Mouse (Mus musculus): ENCODE measurements around the gene Tmigd3. TPM values are rescaled to one million over a fixed set of nuclear protein-coding genes. Genes with fewer than 3 reads are reported as not detected.

Tmigd3 gene
- total RNA-seq, 1 experiment from 2014 or later = 3.4 TPM

- ATAC-seq (replicated peaks; ENCODE audit: insufficient number of reproducible peaks, low FRiP score, low TSS enrichment, poor library complexity, severe bottlenecking) = no peak
Measured at GRCm38 (mm10) chr3:105872579-105872978, 1.9 kb downstream of the Tmigd3 start.

GRCm38 (mm10) chr3:105873451-105874445 is 3.0 kb downstream of the Tmigd3 start:
- ATAC-seq (replicated peaks; ENCODE audit: insufficient number of reproducible peaks, low FRiP score, low TSS enrichment, poor library complexity, severe bottlenecking) = no peak

GRCm38 (mm10) chr3:105876022-105876421 is 5.3 kb downstream of the Tmigd3 start:
- ATAC-seq (replicated peaks; ENCODE audit: insufficient number of reproducible peaks, low FRiP score, low TSS enrichment, poor library complexity, severe bottlenecking) = no peak

- ATAC-seq (replicated peaks; ENCODE audit: insufficient number of reproducible peaks, low FRiP score, low TSS enrichment, poor library complexity, severe bottlenecking) = no peak
Measured at GRCm38 (mm10) chr3:105877252-105877803, 6.6 kb downstream of the Tmigd3 start.

- ATAC-seq (replicated peaks; ENCODE audit: insufficient number of reproducible peaks, low FRiP score, low TSS enrichment, poor library complexity, severe bottlenecking) = peak; percentile 84
Measured at GRCm38 (mm10) chr3:105877919-105878318, 7.2 kb downstream of the Tmigd3 start.

- ATAC-seq (replicated peaks; ENCODE audit: insufficient number of reproducible peaks, low FRiP score, low TSS enrichment, poor library complexity, severe bottlenecking) = no peak
Measured at GRCm38 (mm10) chr3:105878751-105879150, 8.0 kb downstream of the Tmigd3 start.

- ATAC-seq (replicated peaks; ENCODE audit: insufficient number of reproducible peaks, low FRiP score, low TSS enrichment, poor library complexity, severe bottlenecking) = no peak
Measured at GRCm38 (mm10) chr3:105880419-105880818, 9.7 kb downstream of the Tmigd3 start.

GRCm38 (mm10) chr3:105882105-105882504 is 11.4 kb downstream of the Tmigd3 start:
- ATAC-seq (replicated peaks; ENCODE audit: insufficient number of reproducible peaks, low FRiP score, low TSS enrichment, poor library complexity, severe bottlenecking) = no peak

- ATAC-seq (replicated peaks; ENCODE audit: insufficient number of reproducible peaks, low FRiP score, low TSS enrichment, poor library complexity, severe bottlenecking) = no peak
Measured at GRCm38 (mm10) chr3:105883111-105883510, 12.4 kb downstream of the Tmigd3 start.

- ATAC-seq (replicated peaks; ENCODE audit: insufficient number of reproducible peaks, low FRiP score, low TSS enrichment, poor library complexity, severe bottlenecking) = no peak
Measured at GRCm38 (mm10) chr3:105888961-105889360, 18.3 kb downstream of the Tmigd3 start.

GRCm38 (mm10) chr3:105890220-105890619 is 19.5 kb downstream of the Tmigd3 start:
- ATAC-seq (replicated peaks; ENCODE audit: insufficient number of reproducible peaks, low FRiP score, low TSS enrichment, poor library complexity, severe bottlenecking) = no peak

- ATAC-seq (replicated peaks; ENCODE audit: insufficient number of reproducible peaks, low FRiP score, low TSS enrichment, poor library complexity, severe bottlenecking) = no peak
Measured at GRCm38 (mm10) chr3:105891141-105891540, 20.4 kb downstream of the Tmigd3 start.

GRCm38 (mm10) chr3:105891760-105892571 is 21.3 kb downstream of the Tmigd3 start:
- ATAC-seq (replicated peaks; ENCODE audit: insufficient number of reproducible peaks, low FRiP score, low TSS enrichment, poor library complexity, severe bottlenecking) = peak; percentile 42

GRCm38 (mm10) chr3:105892572-105893495 is 22.1 kb downstream of the Tmigd3 start:
- ATAC-seq (replicated peaks; ENCODE audit: insufficient number of reproducible peaks, low FRiP score, low TSS enrichment, poor library complexity, severe bottlenecking) = peak; percentile 53

- no peak for ATAC-seq (replicated peaks; ENCODE audit: insufficient number of reproducible peaks, low FRiP score, low TSS enrichment, poor library complexity, severe bottlenecking)
Measured at GRCm38 (mm10) chr3:105893941-105894391, 23.3 kb downstream of the Tmigd3 start.

- ATAC-seq (replicated peaks; ENCODE audit: insufficient number of reproducible peaks, low FRiP score, low TSS enrichment, poor library complexity, severe bottlenecking) = peak; percentile 54
Measured at GRCm38 (mm10) chr3:105894601-105895592, 24.2 kb downstream of the Tmigd3 start.

- ATAC-seq (replicated peaks; ENCODE audit: insufficient number of reproducible peaks, low FRiP score, low TSS enrichment, poor library complexity, severe bottlenecking) = no peak
Measured at GRCm38 (mm10) chr3:105896811-105897210, 26.1 kb downstream of the Tmigd3 start.
